Mouse (Mus musculus) brain, embryonic 14.5 days (tissue): Measurements from ENCODE around the gene Kat7.

ENCODE experiments used
- CTCF ChIP-seq: fragments of 200-500 bp; IDR thresholded peaks from 2 replicates; pipeline ENCODE4 v1.5.1; 2012; ENCODE audit warnings: inconsistent platforms, mild to moderate bottlenecking, moderate library complexity, borderline replicate concordance; ENCODE audit not compliant: insufficient read depth, insufficient read length; ENCODE audit errors: extremely low read depth
- POLR2A ChIP-seq: fragments of 200-500 bp; IDR thresholded peaks from 2 replicates; pipeline ENCODE4 v1.6.1; 2012; ENCODE audit warnings: mild to moderate bottlenecking, inconsistent platforms, borderline replicate concordance; ENCODE audit not compliant: poor library complexity, insufficient read depth, insufficient read length, severe bottlenecking; ENCODE audit errors: extremely low read depth

GRCm38 (mm10) chr11:95257930-95258329, 52.1 kb downstream of the Kat7 start:
- TF ChIP-seq CTCF (no peak), POLR2A (no peak)
